8 mouse cellular contexts compared by ENCODE assay signal in the genomic region with DNA sequence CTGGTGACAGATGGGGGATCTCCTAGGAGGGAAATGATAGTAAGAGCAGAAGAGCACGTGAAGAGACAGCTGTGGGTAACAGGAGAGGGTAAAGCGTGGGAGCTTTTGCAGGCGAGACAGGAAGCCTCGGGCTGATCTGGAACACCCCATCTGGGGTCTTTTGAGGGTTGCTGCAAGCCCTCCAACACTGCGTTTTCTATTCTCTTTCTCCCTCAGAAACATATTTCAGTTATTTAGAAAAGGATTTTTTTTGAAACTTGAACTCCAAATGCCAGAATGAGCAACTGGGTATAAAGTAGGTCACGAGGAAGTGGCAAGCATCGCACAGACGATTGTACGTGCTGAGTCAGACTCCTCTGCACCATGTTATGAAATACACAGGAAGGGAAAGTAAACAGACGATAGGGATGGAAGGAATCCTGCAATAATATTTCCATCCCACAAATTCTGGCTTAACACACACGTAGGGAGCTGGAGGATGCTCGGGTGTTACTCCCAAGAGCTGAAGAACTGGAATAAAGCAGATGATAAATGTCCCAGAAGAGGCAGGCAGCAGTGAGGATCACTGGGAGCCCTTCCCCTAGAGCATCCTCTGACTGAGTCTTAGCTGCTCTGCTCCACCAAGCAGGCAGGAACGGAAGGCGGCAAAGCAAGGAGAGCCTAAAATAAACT.
A peak's percentile ranks its signal among the peaks of the same experiment; 100 is the strongest.
DNase-seq lines count a peak whose midpoint lies in the region; ATAC-seq lines count a peak whose summit lies in the region.

No protein-coding gene starts in this region.

- peak; percentile 41 for DNase-seq in gastrocnemius, postnatal 25 days
- no peak for DNase-seq in gastrocnemius, postnatal 4 days (ENCODE audit: low spot score in 2 of 2)
- peak; percentile 42 for DNase-seq in right cerebral cortex, postnatal 25 days
- DNase-seq in right cerebral cortex, postnatal 10 days (ENCODE audit: low spot score in 2 of 2), result no peak
- peak; percentile 63 for DNase-seq in embryonic facial prominence, embryonic 14.5 days (ENCODE audit: low spot score)
- DNase-seq in splenic B cell, adult 2 months (ENCODE audit: low read depth, low spot score), result peak; percentile 36
- no peak for DNase-seq in layer of hippocampus, postnatal 14 days (ENCODE audit: low spot score in 2 of 2)

- H3K4me1 ChIP-seq in embryonic facial prominence, embryonic 14.5 days (ENCODE audit: control insufficient read depth, insufficient read depth, low read length), result peaks cover 29% of the 10 kb centered on the region
- peaks cover 24% of the 10 kb centered on the region for H3K4me1 ChIP-seq in kidney, embryonic 16.5 days (ENCODE audit: insufficient read depth, low read length)

- ATAC-seq in embryonic facial prominence, embryonic 14.5 days (ENCODE audit: low read depth), result no peak
- ATAC-seq in kidney, embryonic 16.5 days (ENCODE audit: low FRiP score, low TSS enrichment), result no peak

- 38% methylated on average over 14 of the region's 14 CpGs for WGBS in embryonic facial prominence, embryonic 14.5 days
- 29% methylated on average over 14 of the region's 14 CpGs for WGBS in kidney, embryonic 16.5 days

- H3K4me3 ChIP-seq in embryonic facial prominence, embryonic 14.5 days (ENCODE audit: low read depth, low read length), result no peak overlapping the region
- H3K4me3 ChIP-seq in kidney, embryonic 16.5 days (ENCODE audit: low read length), result no peak overlapping the region

- H3K27ac ChIP-seq in embryonic facial prominence, embryonic 14.5 days (replicated peaks; ENCODE audit: low read depth, low read length), result peak overlapping the region; percentile 66
- H3K27ac ChIP-seq in kidney, embryonic 16.5 days (ENCODE audit: low read length), result peak overlapping the region; percentile 45; the same call in 1 of the 2 replicates

- no peak overlapping the region for H3K9ac ChIP-seq in embryonic facial prominence, embryonic 14.5 days (ENCODE audit: low read depth, low read length)
- H3K9ac ChIP-seq in kidney, embryonic 16.5 days (replicated peaks; ENCODE audit: low read length), result 0 out of 2 replicates have a peak overlapping the region, but pooled peaks have one; percentile 7

- H3K9me3 ChIP-seq in embryonic facial prominence, embryonic 14.5 days (ENCODE audit: control insufficient read depth, low read length), result no peaks in the 10 kb centered on the region
- 0 out of 2 replicates have a peak, but pooled peaks cover 3% of the 10 kb centered on the region for H3K9me3 ChIP-seq in kidney, embryonic 16.5 days (ENCODE audit: low read length)

- no peak overlapping the region for H3K4me2 ChIP-seq in embryonic facial prominence, embryonic 14.5 days (ENCODE audit: low read depth, low read length)
- no peak overlapping the region for H3K4me2 ChIP-seq in kidney, embryonic 16.5 days (replicated peaks; ENCODE audit: low read depth, low read length)

- no peaks in the 10 kb centered on the region for H3K27me3 ChIP-seq in embryonic facial prominence, embryonic 14.5 days (replicated peaks; ENCODE audit: control insufficient read depth, insufficient read depth, low read length)
- H3K27me3 ChIP-seq in kidney, embryonic 16.5 days (ENCODE audit: insufficient read depth, low read length), result no peaks in the 10 kb centered on the region
- H3K27me3 ChIP-seq in splenic B cell, adult 2 months (ENCODE audit: control insufficient read depth, insufficient read depth, low read length, poor library complexity, severe bottlenecking), result no peaks in the 10 kb centered on the region

- H3K36me3 ChIP-seq in embryonic facial prominence, embryonic 14.5 days (ENCODE audit: control insufficient read depth, insufficient read depth, low read length), result no peaks in the 10 kb centered on the region
- no peaks in the 10 kb centered on the region for H3K36me3 ChIP-seq in kidney, embryonic 16.5 days (ENCODE audit: insufficient read depth, low read length)
- H3K36me3 ChIP-seq in splenic B cell, adult 2 months (ENCODE audit: control insufficient read depth, insufficient read depth, low read length, poor library complexity, severe bottlenecking), result no peaks in the 10 kb centered on the region

Comparison
In these comparisons a context has a peak if more than half of its experiments do, and no peak if none do; other contexts are left out.
1. DNase-seq: peak in gastrocnemius, postnatal 25 days (single experiment), right cerebral cortex, postnatal 25 days (single experiment), embryonic facial prominence, embryonic 14.5 days (single experiment) and splenic B cell, adult 2 months (single experiment); none in gastrocnemius, postnatal 4 days (0 of 2), right cerebral cortex, postnatal 10 days (0 of 2) and layer of hippocampus, postnatal 14 days (0 of 2).